Mouse (Mus musculus) kidney, adult 2 months (tissue): Measurements from ENCODE around the gene Olfr780.
"Not testable (repeated sequence)": the region's sequence is repeated elsewhere in the genome, so short reads cannot be mapped to it uniquely, and the experiment has no call there.

ENCODE experiments used
- CTCF ChIP-seq: fragments of 200-500 bp; conservative IDR thresholded peaks from 2 replicates; pipeline ENCODE4 v1.5.1; 2011; ENCODE audit warnings: low read depth, mild to moderate bottlenecking, control low read depth, low read length, moderate library complexity, mixed read lengths; ENCODE audit not compliant: insufficient read depth, insufficient read length
- POLR2A ChIP-seq: fragments of 200-500 bp; IDR thresholded peaks from one replicate; pipeline ENCODE4 v1.6.1; 2011; ENCODE audit warnings: low read depth, low read length, control low read depth

- TF ChIP-seq POLR2A, CTCF: not testable (repeated sequence)
Observed at GRCm38 (mm10) chr10:129313521-129313920, 4.4 kb upstream of the Olfr780 start.
